In the genomic region with DNA sequence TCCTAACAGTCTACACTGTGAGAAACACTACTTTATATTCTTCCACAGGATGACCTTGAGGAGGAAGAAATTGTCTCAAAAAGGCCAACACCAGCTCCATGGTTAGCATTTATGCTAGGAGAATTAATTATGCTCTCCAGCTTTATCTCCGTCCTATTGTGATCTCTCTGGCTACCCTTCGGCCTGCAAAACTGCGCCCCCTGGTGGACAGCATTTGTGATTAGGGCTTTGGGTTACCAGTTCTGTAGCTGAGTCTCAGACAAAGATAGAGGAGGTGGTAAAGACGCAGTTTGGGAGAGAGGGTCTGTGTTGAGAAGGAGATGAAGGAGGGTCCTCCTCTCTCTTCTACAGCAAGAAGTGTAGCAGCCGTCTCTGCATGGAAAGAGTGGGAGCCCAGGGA, we compare ENCODE assay signal across 9 mouse cellular contexts. TPM values are rescaled to one million over a fixed set of nuclear protein-coding genes. Genes with fewer than 3 reads are reported as not detected.
DNase-seq lines count a peak whose midpoint lies in the region; ATAC-seq and TF ChIP-seq lines count a peak whose summit lies in the region.
"Had no signal": no experiment of that assay in that cellular context is flagged by ENCODE, and none has a peak within 500 bp of the region (broad histone marks: within the 10 kb centered on the region; RNA-seq: fewer than 3 reads in every experiment).

No protein-coding gene starts in this region.

- in situ Hi-C loops in CH12.LX (cut with MboI; ENCODE audit: low pct_ligation_motif_present, low pct_unique_long_range_greater_than_20kb, low sequenced_read_pairs), result loop anchor here (5.0 kb wide), 2 partner anchors 38 to 47 kb away; partner anchors contain the start of gene Tnnt2

- no peak overlapping the region for H3K27ac ChIP-seq in hindbrain, embryonic 11.5 days (ENCODE audit: low read depth, low read length)
- no peak overlapping the region for H3K27ac ChIP-seq in hindbrain, embryonic 13.5 days
- H3K27ac ChIP-seq in CH12.LX (ENCODE audit: insufficient read depth, low read depth), result no peak overlapping the region
- H3K27ac ChIP-seq: embryonic facial prominence, embryonic 13.5 days had no signal

- TF ChIP-seq RAD21 in CH12.LX (IDR thresholded peaks at IDR 0.05; ENCODE audit: low read depth, low read length), result peak; percentile 31

- WGBS in hindbrain, embryonic 11.5 days, result 16% methylated on average over 5 of the region's 5 CpGs
- WGBS in hindbrain, embryonic 13.5 days, result 9% methylated on average over 5 of the region's 5 CpGs

- H3K36me3 ChIP-seq in hindbrain, embryonic 11.5 days (ENCODE audit: control insufficient read depth, insufficient read depth, low read length), result no peaks in the 10 kb centered on the region
- H3K36me3 ChIP-seq in hindbrain, embryonic 13.5 days, result no peaks in the 10 kb centered on the region
- no peaks in the 10 kb centered on the region for H3K36me3 ChIP-seq in CH12.LX (replicated peaks in 1 of 2; ENCODE audit: control insufficient read depth in 1 of 2, insufficient read depth in 1 of 2, low read length in 1 of 2)
- H3K36me3 ChIP-seq: embryonic facial prominence, embryonic 13.5 days had no signal

- H3K4me2 ChIP-seq in hindbrain, embryonic 11.5 days (replicated peaks; ENCODE audit: low read depth, low read length), result no peak overlapping the region
- no peak overlapping the region for H3K4me2 ChIP-seq in hindbrain, embryonic 13.5 days
- no peak overlapping the region for H3K4me2 ChIP-seq in CH12.LX (ENCODE audit: insufficient read depth, low read depth, poor library complexity, severe bottlenecking)
- H3K4me2 ChIP-seq: embryonic facial prominence, embryonic 13.5 days had no signal

- peaks cover 5% of the 10 kb centered on the region for H3K27me3 ChIP-seq in hindbrain, embryonic 11.5 days (ENCODE audit: control insufficient read depth, insufficient read depth, low read length)
- peaks cover 31% of the 10 kb centered on the region for H3K27me3 ChIP-seq in hindbrain, embryonic 13.5 days
- peaks cover 2% of the 10 kb centered on the region for H3K27me3 ChIP-seq in CH12.LX (replicated peaks)

- no peaks in the 10 kb centered on the region for H3K79me2 ChIP-seq in CH12.LX (replicated peaks; ENCODE audit: control insufficient read depth, extremely low read depth, insufficient read depth, poor library complexity, severe bottlenecking)

- no peak overlapping the region for H3K9ac ChIP-seq in hindbrain, embryonic 11.5 days (ENCODE audit: low read depth, low read length)
- H3K9ac ChIP-seq in hindbrain, embryonic 13.5 days, result no peak overlapping the region
- H3K9ac ChIP-seq in CH12.LX (ENCODE audit: insufficient read depth, low read depth), result no peak overlapping the region
- H3K9ac ChIP-seq: embryonic facial prominence, embryonic 13.5 days had no signal

- peak; percentile 36; the same call in 1 of the 2 replicates for ATAC-seq in hindbrain, embryonic 11.5 days (ENCODE audit: low FRiP score)
- no peak for ATAC-seq in hindbrain, embryonic 13.5 days (ENCODE audit: low FRiP score)

- dilution Hi-C loops in CH12.LX (cut with MboI; ENCODE audit: extremely low pct_ligation_motif_present, extremely low pct_unique_long_range_greater_than_20kb, low sequenced_read_pairs), result no loop called here

- H3K4me1 ChIP-seq in hindbrain, embryonic 11.5 days (replicated peaks; ENCODE audit: control insufficient read depth, insufficient read depth, low read length), result no peaks in the 10 kb centered on the region; the same call in 1 of the 2 replicates
- peaks cover 14% of the 10 kb centered on the region for H3K4me1 ChIP-seq in hindbrain, embryonic 13.5 days (replicated peaks)
- peaks cover 15 to 49% of the 10 kb centered on the region in 2 experiments for H3K4me1 ChIP-seq in CH12.LX (ENCODE audit: control insufficient read depth in 1 of 2, insufficient read depth in 2 of 2)

- TF ChIP-seq EP300 in CH12.LX (IDR thresholded peaks at IDR 0.05; ENCODE audit: low read length), result no peak

- peak; percentile 88 to 91 for TF ChIP-seq CTCF in CH12.LX (conservative IDR thresholded peaks at IDR 0.05 in 1 of 2, IDR thresholded peaks at IDR 0.05 in 1 of 2; ENCODE audit: low read depth in 2 of 2, low read length in 2 of 2)
- TF ChIP-seq CTCF in brain, embryonic 14.5 days (IDR thresholded peaks at IDR 0.05; ENCODE audit: borderline replicate concordance, extremely low read depth, insufficient read depth, insufficient read length), result peak; percentile 86

- peak; percentile 89 for DNase-seq in hindbrain, embryonic 11.5 days (ENCODE audit: low spot score)
- peak; percentile 83 for DNase-seq in CH12.LX (ENCODE audit: extremely low read depth)
- DNase-seq in brain, embryonic 14.5 days (ENCODE audit: low read depth), result peak; percentile 76
- DNase-seq in forelimb bud, embryonic 11.5 days (ENCODE audit: low read depth, low spot score), result peak; percentile 55
- DNase-seq in layer of hippocampus, postnatal 36 days, result peak; percentile 44 to 57
- DNase-seq in naive thymus-derived CD4-positive, alpha-beta T cell, adult 2 months (ENCODE audit: low read depth), result peak; percentile 89
- peak; percentile 79 for DNase-seq in thymus, postnatal 0 days (ENCODE audit: low spot score)

- no peaks in the 10 kb centered on the region for H3K9me3 ChIP-seq in hindbrain, embryonic 11.5 days (ENCODE audit: control insufficient read depth, low read length)
- no peaks in the 10 kb centered on the region for H3K9me3 ChIP-seq in hindbrain, embryonic 13.5 days
- no peaks in the 10 kb centered on the region for H3K9me3 ChIP-seq in CH12.LX (replicated peaks; ENCODE audit: low read length)
- H3K9me3 ChIP-seq: embryonic facial prominence, embryonic 13.5 days had no signal

- TF ChIP-seq POLR2A in CH12.LX (IDR thresholded peaks at IDR 0.05; ENCODE audit: low read depth, low read length), result no peak
- no peak for TF ChIP-seq POLR2A in brain, embryonic 14.5 days (IDR thresholded peaks at IDR 0.05; ENCODE audit: borderline replicate concordance, extremely low read depth, insufficient read depth, insufficient read length, poor library complexity, severe bottlenecking)

- H3K4me3 ChIP-seq in hindbrain, embryonic 11.5 days (ENCODE audit: low read depth, low read length), result no peak overlapping the region
- no peak overlapping the region for H3K4me3 ChIP-seq in hindbrain, embryonic 13.5 days
- no peak overlapping the region for H3K4me3 ChIP-seq in CH12.LX (replicated peaks in 1 of 3; ENCODE audit: low read depth in 2 of 3, low read length in 2 of 3, poor library complexity in 1 of 3)
- H3K4me3 ChIP-seq: embryonic facial prominence, embryonic 13.5 days had no signal

TF ChIP-seq in CH12.LX, 34 proteins besides CTCF, POLR2A, EP300 and RAD21:
- TF ChIP-seq SMC3 (IDR thresholded peaks at IDR 0.05; ENCODE audit: low read depth, low read length), result peak; percentile 65
- no peak for TF ChIP-seq TCF12 (IDR thresholded peaks at IDR 0.05; ENCODE audit: low read depth, low read length)
- TF ChIP-seq MXI1 (IDR thresholded peaks at IDR 0.05; ENCODE audit: low read depth, low read length), result no peak
- no peak for TF ChIP-seq CHD2 (IDR thresholded peaks at IDR 0.05; ENCODE audit: low read length)

RNA-seq across cellular contexts. Expression of gene Tnni1, which starts 10.6 kb away (rescaled TPM):
- 6.0 and 11.3 TPM in 2 replicates for polyA plus RNA-seq in hindbrain, embryonic 11.5 days (2014; fragmentation: Nextera tagmentation; extraction: Ambion mirVana)
- 5.6 and 6.0 TPM in 2 replicates for polyA plus RNA-seq in hindbrain, embryonic 13.5 days (2015; fragmentation: Nextera tagmentation; extraction: Ambion mirVana)
- 1.5 and 1.6 TPM in 2 replicates for total RNA-seq in CH12.LX (2012; rRNA removed)
- 5.5 and 6.9 TPM in 2 replicates for total RNA-seq in CH12.LX (2014; rRNA removed)
- 3.5 and 4.2 TPM in 2 replicates for polyA plus RNA-seq in CH12.LX (2012; ENCODE audit: insufficient read length, low read depth)
- 2.6 and 3.1 TPM in 2 replicates for polyA plus RNA-seq in brain, embryonic 14.5 days (2012; rRNA removed)
- 1 to 10 TPM; 2.1 to 3.5 TPM for total RNA-seq in layer of hippocampus, postnatal 36 days (2021)
- polyA plus RNA-seq in thymus, postnatal 0 days (2015; fragmentation: Nextera tagmentation; extraction: Ambion mirVana), result 7.5 and 7.9 TPM in 2 replicates

RNA-seq across cellular contexts. Expression of gene Phlda3, which starts 23.9 kb away (rescaled TPM):
- polyA plus RNA-seq in hindbrain, embryonic 11.5 days (2014; fragmentation: Nextera tagmentation; extraction: Ambion mirVana), result 18.2 and 18.6 TPM in 2 replicates
- 19.6 and 20.6 TPM in 2 replicates for polyA plus RNA-seq in hindbrain, embryonic 13.5 days (2015; fragmentation: Nextera tagmentation; extraction: Ambion mirVana)
- 76.8 and 98.1 TPM in 2 replicates for total RNA-seq in CH12.LX (2012; rRNA removed)
- 45.6 and 49.5 TPM in 2 replicates for total RNA-seq in CH12.LX (2014; rRNA removed)
- 34.9 and 37.5 TPM in 2 replicates for polyA plus RNA-seq in CH12.LX (2012; ENCODE audit: insufficient read length, low read depth)
- polyA plus RNA-seq in brain, embryonic 14.5 days (2012; rRNA removed), result 18.6 and 20.1 TPM in 2 replicates
- total RNA-seq in layer of hippocampus, postnatal 36 days (2021), result 10 to 100 TPM; 14.0 to 16.6 TPM
- 46.0 and 46.5 TPM in 2 replicates for polyA plus RNA-seq in thymus, postnatal 0 days (2015; fragmentation: Nextera tagmentation; extraction: Ambion mirVana)

RNA-seq across cellular contexts. Expression of gene Lad1, which starts 28.6 kb away (rescaled TPM):
- 0.96 and 1.3 TPM in 2 replicates for polyA plus RNA-seq in hindbrain, embryonic 11.5 days (2014; fragmentation: Nextera tagmentation; extraction: Ambion mirVana)
- 0.65 and 0.84 TPM in 2 replicates for polyA plus RNA-seq in hindbrain, embryonic 13.5 days (2015; fragmentation: Nextera tagmentation; extraction: Ambion mirVana)
- total RNA-seq in CH12.LX (2012; rRNA removed) (0.13 TPM in 1 of 2 replicates, not detected in the other), CH12.LX (2014; rRNA removed) (0.24 TPM in 1 of 2 replicates, not detected in the other)
- 0.17 and 0.25 TPM in 2 replicates for polyA plus RNA-seq in CH12.LX (2012; ENCODE audit: insufficient read length, low read depth)
- polyA plus RNA-seq in brain, embryonic 14.5 days (2012; rRNA removed), result 0.81 and 0.93 TPM in 2 replicates
- under 1 TPM; 0.62 to 0.73 TPM for total RNA-seq in layer of hippocampus, postnatal 36 days (2021)
- polyA plus RNA-seq in thymus, postnatal 0 days (2015; fragmentation: Nextera tagmentation; extraction: Ambion mirVana), result 12.1 and 12.5 TPM in 2 replicates

RNA-seq across cellular contexts. Expression of gene Tnnt2, which starts 46.3 kb away (rescaled TPM):
- polyA plus RNA-seq in hindbrain, embryonic 11.5 days (2014; fragmentation: Nextera tagmentation; extraction: Ambion mirVana), result 2.0 and 3.3 TPM in 2 replicates
- 12.1 and 16.2 TPM in 2 replicates for polyA plus RNA-seq in hindbrain, embryonic 13.5 days (2015; fragmentation: Nextera tagmentation; extraction: Ambion mirVana)
- total RNA-seq in CH12.LX (2012; rRNA removed) (5.5 and 8.6 TPM in 2 replicates), CH12.LX (2014; rRNA removed) (3.6 and 5.0 TPM in 2 replicates)
- 31.1 and 32.5 TPM in 2 replicates for polyA plus RNA-seq in CH12.LX (2012; ENCODE audit: insufficient read length, low read depth)
- polyA plus RNA-seq in brain, embryonic 14.5 days (2012; rRNA removed), result 0.71 and 1.0 TPM in 2 replicates
- 1 to 10 TPM in 1 of 2 experiments, under 1 TPM in 1; 0.60 to 1.1 TPM for total RNA-seq in layer of hippocampus, postnatal 36 days (2021)
- 3.2 and 3.6 TPM in 2 replicates for polyA plus RNA-seq in thymus, postnatal 0 days (2015; fragmentation: Nextera tagmentation; extraction: Ambion mirVana)
